Mouse (Mus musculus): ENCODE data around the gene Ppp1r12a.

DNA sequence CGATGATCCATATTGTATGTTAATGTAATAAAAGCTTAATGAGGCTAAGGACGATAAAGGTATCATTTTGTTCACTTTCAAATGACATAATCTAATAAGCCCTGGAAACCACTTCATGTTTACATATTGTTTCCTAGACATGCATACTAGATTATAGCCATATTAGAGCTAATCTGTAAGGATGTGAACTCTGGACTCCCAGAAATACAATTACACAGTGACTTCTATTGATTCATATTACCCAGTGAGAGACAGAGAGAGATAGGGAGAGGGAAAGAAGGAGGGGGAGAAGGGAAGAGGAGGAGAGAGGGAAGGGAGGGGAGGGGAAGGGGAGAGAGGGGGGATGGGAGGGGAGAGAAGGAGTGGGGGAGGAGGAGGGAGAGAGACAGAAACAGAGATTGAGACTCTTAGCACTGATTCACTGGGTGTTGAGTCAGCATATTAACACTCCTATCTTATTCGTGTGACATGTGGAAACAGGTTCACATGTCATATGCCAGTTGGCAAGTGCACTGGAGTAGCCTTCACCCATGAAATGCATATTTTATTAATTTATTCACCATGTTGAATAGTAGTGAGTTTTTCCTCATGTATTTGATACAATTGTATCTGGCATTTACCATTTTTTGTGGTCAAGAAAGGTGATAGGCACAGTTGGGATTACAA, 36.9 kb upstream of the Ppp1r12a start:
- TF ChIP-seq POLR2A (IDR thresholded peaks at IDR 0.05; ENCODE audit: low read depth, low read length) (no peak), CTCF (IDR thresholded peaks at IDR 0.05; ENCODE audit: borderline replicate concordance, insufficient read depth, low read length) (no peak)

Measured in embryonic fibroblast, embryonic 13.5 days (primary cell).